Mouse (Mus musculus): ENCODE results near the gene 4833439L19Rik.
"Not testable (repeated sequence)": the region's sequence is repeated elsewhere in the genome, so short reads cannot be mapped to it uniquely, and the experiment has no call there.

4833439L19Rik gene

GRCm38 (mm10) chr13:54565201-54565581 is at the start of gene 4833439L19Rik:
4833439L19Rik (minus strand) TSS chr13:54565435.
- peak; percentile 99 for DNase-seq

- not testable (repeated sequence) for DNase-seq
Observed at GRCm38 (mm10) chr13:54613141-54613540, 47.9 kb upstream of the 4833439L19Rik start.

DNA sequence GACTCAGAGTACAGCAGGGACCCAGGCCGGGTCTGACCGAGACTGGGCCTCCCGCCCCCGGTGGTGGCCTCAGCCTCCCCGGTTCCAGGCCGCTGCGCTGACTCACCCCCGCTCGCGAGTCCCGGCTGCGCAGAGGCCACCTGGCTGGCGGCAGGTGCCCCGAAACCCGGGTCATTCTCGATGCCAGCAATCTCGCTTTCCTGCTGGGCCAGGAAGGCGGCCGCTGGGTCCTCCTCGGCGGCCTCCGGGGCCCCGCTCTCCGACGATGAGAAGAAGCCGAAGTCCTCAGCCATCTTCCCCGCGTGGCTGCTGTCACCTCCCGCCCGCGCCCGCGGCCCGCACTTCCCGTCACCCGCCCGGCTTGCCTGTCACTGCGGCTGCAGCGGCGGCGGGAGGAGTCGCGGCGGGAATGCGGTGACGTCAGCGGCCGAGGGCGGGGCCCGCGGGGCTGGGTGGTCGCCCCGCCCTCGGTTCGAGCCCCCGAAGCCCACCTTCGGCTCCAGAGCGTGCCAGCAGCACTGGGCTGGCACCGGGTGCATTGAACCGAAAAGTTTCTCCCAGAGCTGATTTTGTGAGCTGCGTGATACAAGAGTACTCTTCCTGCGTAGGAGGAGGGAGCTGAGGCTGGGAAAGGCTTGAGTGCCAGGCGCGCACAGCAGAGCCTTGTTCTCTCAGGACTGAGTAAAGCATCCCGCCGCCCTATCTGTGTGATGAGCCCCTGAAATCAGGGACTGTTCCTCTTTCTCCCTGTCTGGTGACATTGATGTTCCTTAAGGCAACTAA is 45.9 kb upstream of the 4833439L19Rik start, which contains the start of gene Cltb:
Cltb (minus strand) TSS at position 373 of the 783 bp plus-strand sequence.
- DNase-seq = peak; percentile 88

DNA sequence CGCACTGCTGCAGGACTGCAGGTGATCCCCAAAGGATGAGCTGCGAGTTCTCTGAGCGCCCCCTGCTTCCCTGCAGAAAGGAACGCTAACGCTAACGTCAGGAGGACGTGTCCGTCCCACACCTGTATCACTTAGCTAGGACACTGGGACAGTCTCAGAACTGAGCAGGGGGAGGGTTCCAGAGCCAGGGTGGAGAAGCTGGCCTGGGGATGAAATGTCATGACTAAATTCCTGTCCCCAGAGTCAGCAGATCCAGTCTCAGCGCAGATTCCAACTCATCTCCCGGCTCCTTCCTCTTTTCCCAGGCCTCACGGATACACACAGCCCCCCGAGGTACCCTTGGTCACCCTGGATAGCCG is 45.4 kb upstream of the 4833439L19Rik start:
- DNase-seq = no peak

- DNase-seq = no peak
Observed at GRCm38 (mm10) chr13:54609301-54609700, 44.1 kb upstream of the 4833439L19Rik start.

DNA sequence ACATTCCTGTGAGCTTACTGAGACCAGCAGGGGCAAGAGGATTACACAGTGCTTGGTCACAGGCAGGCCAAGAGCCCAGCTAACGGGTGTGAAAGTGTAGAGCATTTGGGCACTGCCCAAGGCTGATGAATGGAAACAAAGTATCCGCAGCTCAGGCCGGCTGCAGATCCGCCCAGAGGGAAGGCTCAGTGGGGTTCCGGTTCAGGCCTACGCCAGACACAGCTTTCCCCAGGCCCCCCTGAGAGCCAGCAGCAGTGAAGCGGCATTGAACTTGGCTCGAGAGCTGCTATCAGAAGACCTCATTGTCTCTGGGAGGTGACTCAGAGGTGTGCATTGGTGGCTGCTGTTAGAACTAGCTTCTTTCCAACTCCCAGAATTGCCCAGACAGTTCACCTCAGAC is 43.4 kb upstream of the 4833439L19Rik start:
- DNase-seq = no peak

DNA sequence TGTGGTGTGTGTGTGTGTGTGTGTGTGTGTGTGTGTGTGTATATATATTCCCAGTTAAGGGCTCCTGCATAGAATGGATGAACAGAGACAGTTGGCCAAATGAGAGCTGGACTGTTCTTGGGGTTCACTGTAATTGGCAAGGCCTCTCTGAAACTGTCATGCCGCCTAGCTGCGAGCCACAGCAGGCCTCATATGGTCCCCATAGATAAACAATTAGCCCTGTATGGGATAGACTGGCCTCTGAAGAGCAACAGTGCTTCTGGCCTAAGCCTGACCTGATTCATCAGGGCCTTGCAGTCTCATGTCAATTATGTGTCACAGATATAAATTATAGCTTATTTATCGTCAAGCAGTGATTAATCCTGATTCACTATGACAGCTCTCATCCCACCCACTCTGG is 42.8 kb upstream of the 4833439L19Rik start:
- no peak for DNase-seq

DNA sequence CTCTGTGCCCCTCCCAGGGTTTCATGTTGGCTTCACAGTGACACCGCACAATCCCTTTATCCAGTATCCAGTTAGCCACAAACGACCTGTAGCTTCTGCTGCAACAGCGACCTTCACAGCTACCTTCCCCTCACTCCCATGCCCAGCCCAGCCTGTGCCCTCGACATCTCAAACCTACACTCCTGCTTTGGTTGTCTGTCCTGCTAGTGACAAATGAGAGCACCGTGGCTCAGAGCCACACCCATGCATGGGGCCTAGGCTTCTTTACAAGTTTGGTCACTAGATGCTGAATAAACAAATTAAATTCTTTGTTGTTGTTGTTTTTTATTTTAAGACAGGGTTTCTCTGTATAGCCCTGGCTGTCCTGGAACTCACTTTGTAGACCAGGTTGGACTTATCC is 42.0 kb upstream of the 4833439L19Rik start:
- DNase-seq = no peak

DNA sequence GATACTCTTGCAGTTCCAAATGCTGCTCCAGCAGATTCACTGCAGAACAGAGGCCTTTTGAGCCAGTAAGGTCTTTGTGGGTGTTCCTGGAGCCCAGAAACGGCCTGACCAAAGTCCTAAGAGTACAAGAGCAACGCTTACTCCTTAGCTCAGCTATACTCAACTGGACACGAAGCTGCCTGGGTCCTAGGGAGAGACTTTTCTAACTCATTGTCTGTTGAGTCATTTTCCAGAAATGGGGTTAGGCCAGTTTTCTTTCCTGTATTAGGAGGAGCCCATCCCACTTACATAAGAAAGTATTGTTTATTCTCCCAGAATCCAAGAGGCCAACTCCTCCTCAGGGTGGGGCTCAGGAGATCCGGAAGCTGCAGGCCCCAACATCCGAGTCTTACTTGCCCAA is 40.2 kb upstream of the 4833439L19Rik start:
- no peak for DNase-seq

DNA sequence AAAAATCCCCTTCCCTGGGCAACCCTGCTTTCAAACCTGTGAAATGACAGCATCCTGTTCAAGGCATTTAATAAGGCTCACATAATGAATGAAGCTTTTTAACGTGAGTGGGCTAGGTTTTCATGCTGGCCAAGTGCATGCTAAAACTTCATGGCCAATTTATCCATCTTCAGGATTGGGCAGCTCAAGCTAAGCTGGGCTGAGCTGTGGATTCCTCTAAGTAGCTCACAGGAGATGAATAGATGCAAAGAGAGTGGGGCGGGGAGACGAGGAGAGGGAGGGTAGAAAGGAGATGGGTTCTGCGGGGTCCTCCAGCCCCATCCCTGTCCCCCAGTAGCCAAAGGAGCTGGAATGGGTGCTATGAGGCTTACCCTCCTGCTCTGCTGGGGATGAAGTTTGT is 39.0 kb upstream of the 4833439L19Rik start:
- DNase-seq = no peak

DNA sequence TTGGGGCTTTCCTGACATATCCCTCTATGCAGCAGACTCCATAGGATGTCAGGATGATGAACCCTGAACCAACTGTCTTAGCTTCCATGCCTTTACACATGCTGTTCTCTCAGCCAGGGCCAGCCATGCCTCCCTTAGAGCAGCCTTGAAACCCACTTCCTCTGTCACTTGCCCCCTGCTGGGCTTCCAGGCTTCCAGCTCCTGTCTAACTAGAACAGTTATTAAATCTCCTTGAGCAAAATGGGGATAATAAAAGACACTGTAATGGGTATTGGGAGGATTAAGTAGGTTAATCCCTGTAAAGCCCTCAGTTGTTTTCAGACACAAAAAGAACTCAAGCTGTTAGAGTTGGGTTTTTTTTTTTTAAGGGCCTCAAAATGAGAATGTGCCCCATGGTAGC is 38.3 kb upstream of the 4833439L19Rik start:
- no peak for DNase-seq

- no peak for DNase-seq
Observed at GRCm38 (mm10) chr13:54602639-54603111, 37.4 kb upstream of the 4833439L19Rik start.

DNA sequence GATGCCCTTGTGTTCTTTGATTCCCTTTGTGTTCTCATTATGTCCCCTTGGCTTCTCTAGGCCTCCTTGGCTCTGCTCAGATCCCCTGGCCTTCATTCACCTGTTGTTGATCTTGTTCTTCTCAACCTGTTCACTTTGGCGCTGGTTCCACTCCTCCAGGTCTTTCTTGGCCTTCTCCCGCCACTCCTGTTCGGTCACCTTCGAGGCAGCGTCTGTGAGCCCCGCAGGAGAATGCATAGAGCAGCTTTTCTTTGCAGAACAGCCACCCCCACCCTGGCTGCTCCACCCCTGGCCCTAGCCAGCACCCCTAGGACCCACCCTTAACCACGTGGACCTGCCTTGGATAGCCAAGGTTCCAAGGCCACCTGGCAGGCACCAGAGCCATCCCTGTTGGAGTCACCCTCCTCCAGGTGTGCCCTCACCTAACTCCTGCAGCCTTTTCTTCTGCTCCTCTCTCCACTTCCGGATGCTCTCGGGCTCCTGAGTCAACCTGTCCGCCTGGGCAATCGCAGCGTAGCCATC is 33.4 kb upstream of the 4833439L19Rik start:
- no peak for DNase-seq

GRCm38 (mm10) chr13:54596870-54597269 is 31.6 kb upstream of the 4833439L19Rik start:
- no peak for DNase-seq

DNA sequence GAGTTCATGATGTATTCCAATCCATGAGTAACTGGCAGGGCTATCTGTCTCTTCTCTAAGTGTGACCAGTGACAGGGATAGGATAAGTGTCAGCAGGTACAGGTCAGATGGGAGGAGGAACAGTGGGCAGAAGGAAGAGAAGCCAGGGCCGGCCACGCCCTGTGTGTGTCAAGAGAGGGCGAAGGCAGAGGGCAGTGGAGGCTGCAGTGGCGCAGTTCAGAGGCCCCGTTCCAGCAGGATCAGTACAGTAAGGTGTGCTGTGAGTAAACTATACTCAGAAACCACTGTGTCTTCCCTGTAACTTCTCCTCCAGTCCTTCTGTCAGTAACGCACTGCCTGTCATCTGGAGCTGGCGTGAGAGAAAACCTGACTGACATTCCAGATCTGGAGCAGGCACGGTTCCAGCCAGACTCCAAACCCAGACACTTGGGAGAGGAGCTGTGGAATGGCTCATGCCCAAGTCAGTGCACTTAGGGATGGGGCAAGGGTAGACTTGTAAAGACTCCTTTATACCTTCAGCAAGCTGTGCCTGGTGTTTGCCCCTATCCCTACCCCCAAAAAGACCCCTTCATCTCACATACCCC is 31.0 kb upstream of the 4833439L19Rik start:
- no peak for DNase-seq

GRCm38 (mm10) chr13:54593617-54594016 is 28.4 kb upstream of the 4833439L19Rik start:
- no peak for DNase-seq

DNA sequence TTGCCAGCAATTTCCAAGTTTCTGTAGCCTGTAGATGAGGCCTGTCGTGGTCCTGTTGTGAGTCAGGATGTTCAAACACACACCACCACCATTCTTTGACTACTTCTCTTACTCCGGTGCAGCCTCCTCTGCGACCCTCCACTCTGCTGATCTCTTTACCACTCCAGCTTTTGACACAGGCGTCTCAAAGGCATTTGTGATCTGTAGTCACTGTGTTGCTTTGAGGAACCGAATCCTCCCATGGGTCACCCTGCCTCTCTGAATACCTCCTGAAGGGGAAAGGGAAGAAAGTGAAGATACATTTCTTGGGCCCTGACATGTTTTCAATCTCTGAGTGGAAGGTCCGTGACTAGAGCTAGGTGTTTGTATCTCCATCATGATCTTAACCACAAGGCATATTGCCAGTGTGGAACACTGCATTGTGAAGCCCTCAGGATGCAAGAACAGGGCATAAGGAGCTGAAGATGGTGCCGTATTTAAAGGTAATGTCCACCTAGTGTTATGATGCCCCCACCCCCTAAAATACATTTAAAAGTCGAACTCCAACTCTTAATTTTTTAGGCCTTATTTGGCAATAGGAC is 26.6 kb upstream of the 4833439L19Rik start:
- no peak for DNase-seq

DNA sequence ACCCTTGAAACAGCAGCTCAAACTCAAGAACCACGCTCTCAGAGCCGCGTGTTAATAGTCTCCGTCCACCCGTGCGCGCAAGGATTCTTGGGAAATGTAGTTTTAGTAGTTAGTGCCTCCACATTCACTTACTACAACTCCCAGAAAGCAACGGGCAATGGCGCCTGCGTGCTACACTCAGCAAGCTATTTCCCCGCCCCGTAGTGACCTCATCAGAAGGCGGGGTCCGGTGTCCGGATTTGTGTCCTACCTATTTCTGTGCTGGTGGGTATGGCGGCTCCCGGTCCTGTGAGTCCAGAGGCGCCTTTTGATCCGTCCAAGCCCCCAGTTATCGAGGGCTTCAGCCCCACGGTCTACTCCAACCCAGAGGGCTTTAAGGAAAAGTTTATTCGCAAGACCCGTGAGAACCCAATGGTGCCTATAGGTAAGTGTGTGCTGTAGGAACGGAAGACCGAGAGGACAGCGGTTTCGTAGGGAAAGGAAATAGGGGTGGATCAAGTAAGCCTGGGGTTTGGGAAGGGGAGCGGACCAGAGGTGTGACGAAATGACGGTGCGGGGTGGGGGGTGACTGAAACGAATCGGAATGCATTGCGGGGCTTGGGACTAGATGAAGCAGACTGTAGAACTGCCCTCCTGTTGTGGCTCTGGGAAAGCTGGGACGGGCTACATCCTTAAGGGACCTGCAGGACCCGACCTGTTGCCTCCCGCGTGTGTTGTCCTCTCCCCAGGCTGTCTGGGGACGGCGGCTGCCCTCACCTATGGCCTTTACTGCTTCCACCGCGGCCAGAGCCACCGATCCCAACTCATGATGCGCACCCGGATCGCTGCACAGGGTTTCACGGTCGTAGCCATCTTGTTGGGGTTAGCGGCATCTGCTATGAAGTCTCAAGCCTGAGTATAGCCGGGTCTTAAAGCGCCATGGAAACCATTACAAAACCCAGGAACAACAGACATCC is 25.0 kb upstream of the 4833439L19Rik start, which contains the start of the genes Nop16 and Higd2a:
Nop16 (minus strand) TSS at position 95 of the 956 bp plus-strand sequence.
Higd2a (plus strand) TSS at position 212 of the 956 bp plus-strand sequence.
- DNase-seq = peak; percentile 99

GRCm38 (mm10) chr13:54589414-54589995 is 24.3 kb upstream of the 4833439L19Rik start:
- DNase-seq = no peak

GRCm38 (mm10) chr13:54585831-54586230 is 20.6 kb upstream of the 4833439L19Rik start:
- no peak for DNase-seq

DNA sequence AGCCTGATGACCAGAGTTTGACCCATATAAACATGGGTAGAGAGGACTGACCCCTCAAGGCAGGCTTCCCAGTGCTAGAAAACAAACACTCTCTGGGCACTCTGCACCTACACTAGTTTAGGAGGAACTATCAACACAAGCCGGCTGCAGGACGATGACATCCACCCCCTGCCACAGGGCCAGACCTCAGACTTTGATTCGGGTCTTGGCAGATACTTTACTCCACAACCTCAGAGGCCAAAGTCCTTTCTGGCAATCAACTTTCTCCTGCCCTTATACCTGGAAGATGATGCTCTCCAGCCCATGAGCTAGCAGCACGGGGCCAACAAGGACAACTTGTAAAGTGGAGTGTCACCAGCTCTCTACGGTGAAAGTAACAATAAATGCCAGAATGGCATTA is 17.6 kb upstream of the 4833439L19Rik start:
- DNase-seq = no peak

DNA sequence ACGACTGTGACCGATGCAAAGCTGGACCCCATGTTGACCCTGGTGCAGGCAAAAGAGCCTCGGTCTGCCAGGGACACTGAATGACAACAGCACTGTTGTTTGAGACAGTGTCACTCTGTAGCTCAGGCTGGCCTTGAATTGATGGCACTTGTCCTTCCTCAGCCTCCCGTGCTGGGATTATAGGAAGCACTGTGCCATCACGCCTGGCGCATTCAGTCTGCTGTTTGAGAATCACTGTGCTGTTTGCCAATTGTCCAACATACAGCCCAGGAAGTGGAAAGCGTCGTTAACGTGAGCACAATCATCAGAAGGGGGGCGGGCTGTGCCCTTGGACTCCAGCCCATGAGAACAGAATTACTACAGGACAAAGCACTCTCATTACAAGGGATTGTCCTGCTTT is 16.9 kb upstream of the 4833439L19Rik start:
- DNase-seq = no peak

Data from embryo, embryonic 11 days (tissue).